ENCODE assay signal across 17 mouse cellular contexts in genomic region chr11:113424765-113425164, GRCm38 (mm10).
DNase-seq lines count a peak whose midpoint lies in the region; ATAC-seq lines count a peak whose summit lies in the region.
"Had no signal": no experiment of that assay in that cellular context is flagged by ENCODE, and none has a peak within 500 bp of the region (broad histone marks: within the 10 kb centered on the region; RNA-seq: fewer than 3 reads in every experiment).

No protein-coding gene starts in this region.

- peaks cover 10% of the 10 kb centered on the region for H3K4me1 ChIP-seq in kidney, embryonic 15.5 days
- H3K4me1 ChIP-seq in intestine, embryonic 16.5 days (ENCODE audit: control insufficient read depth, insufficient read depth, low read length) = 0 out of 2 replicates have a peak, but pooled peaks cover 3% of the 10 kb centered on the region

- H3K4me2 ChIP-seq in kidney, embryonic 15.5 days = no peak overlapping the region
- H3K4me2 ChIP-seq in intestine, embryonic 16.5 days (ENCODE audit: low read depth, low read length) = no peak overlapping the region
- H3K4me2 ChIP-seq: forebrain, embryonic 13.5 days; heart, embryonic 12.5 days had no signal

- no peak for DNase-seq in kidney, adult 9 months
- DNase-seq in kidney, postnatal 14 days = peak; percentile 8
- no peak for DNase-seq in kidney, postnatal 36 days
- DNase-seq in adipocyte (ENCODE audit: low spot score) = peak; percentile 14
- no peak for DNase-seq in gastrocnemius, postnatal 25 days
- DNase-seq: adrenal gland, adult 2 months; adrenal gland, postnatal 36 days; cerebellum, adult 2 months; cerebellum, postnatal 10 days; forebrain, postnatal 0 days; gastrocnemius, postnatal 14 days had no signal

- WGBS in kidney, embryonic 15.5 days = 50% methylated on average over 3 of the region's 4 CpGs
- 72% methylated on average over 3 of the region's 4 CpGs for WGBS in intestine, embryonic 16.5 days

- H3K27ac ChIP-seq in kidney, embryonic 15.5 days = no peak overlapping the region
- H3K27ac ChIP-seq in intestine, embryonic 16.5 days (ENCODE audit: low read length) = no peak overlapping the region
- H3K27ac ChIP-seq: embryonic facial prominence, embryonic 10.5 days; hindbrain, embryonic 10.5 days had no signal

- ATAC-seq in kidney, embryonic 15.5 days (replicated peaks; ENCODE audit: low FRiP score) = peak; percentile 49; the same call in 1 of the 2 replicates
- peak; percentile 82 for ATAC-seq in intestine, embryonic 16.5 days
- ATAC-seq: forebrain, postnatal 0 days had no signal

- no peaks in the 10 kb centered on the region for H3K27me3 ChIP-seq in kidney, embryonic 15.5 days
- H3K27me3 ChIP-seq in intestine, embryonic 16.5 days (replicated peaks; ENCODE audit: control insufficient read depth, insufficient read depth, low read length) = no peaks in the 10 kb centered on the region
- H3K27me3 ChIP-seq: forebrain, embryonic 13.5 days had no signal

- no peak overlapping the region for H3K4me3 ChIP-seq in kidney, embryonic 15.5 days (replicated peaks)
- H3K4me3 ChIP-seq in intestine, embryonic 16.5 days (ENCODE audit: low read length) = no peak overlapping the region
- H3K4me3 ChIP-seq: embryonic facial prominence, embryonic 10.5 days; forebrain, embryonic 13.5 days; heart, embryonic 12.5 days; hindbrain, embryonic 10.5 days had no signal

- no peaks in the 10 kb centered on the region for H3K36me3 ChIP-seq in kidney, embryonic 15.5 days
- H3K36me3 ChIP-seq in intestine, embryonic 16.5 days (ENCODE audit: control insufficient read depth, insufficient read depth, low read length) = no peaks in the 10 kb centered on the region
- H3K36me3 ChIP-seq: embryonic facial prominence, embryonic 10.5 days; heart, embryonic 12.5 days; hindbrain, embryonic 10.5 days had no signal

- H3K9me3 ChIP-seq in kidney, embryonic 15.5 days (replicated peaks) = no peaks in the 10 kb centered on the region
- H3K9me3 ChIP-seq in intestine, embryonic 16.5 days (ENCODE audit: control insufficient read depth, low read length) = no peaks in the 10 kb centered on the region
- H3K9me3 ChIP-seq: embryonic facial prominence, embryonic 10.5 days; forebrain, embryonic 13.5 days; heart, embryonic 12.5 days; hindbrain, embryonic 10.5 days had no signal

- H3K9ac ChIP-seq in kidney, embryonic 15.5 days = no peak overlapping the region
- H3K9ac ChIP-seq in intestine, embryonic 16.5 days (ENCODE audit: low read depth, low read length) = no peak overlapping the region
- H3K9ac ChIP-seq: forebrain, postnatal 0 days; heart, embryonic 12.5 days had no signal

Comparison
In these comparisons a context has a peak if more than half of its experiments do, and no peak if none do; other contexts are left out.
1. DNase-seq: peak in kidney, postnatal 14 days (single experiment) and adipocyte (single experiment); none in kidney, adult 9 months (single experiment), kidney, postnatal 36 days (0 of 2) and gastrocnemius, postnatal 25 days (single experiment).